Mouse (Mus musculus): ENCODE results near the gene Pdlim5.
"Not testable (repeated sequence)": the region's sequence is repeated elsewhere in the genome, so short reads cannot be mapped to it uniquely, and the experiment has no call there.

Pdlim5 gene

DNA sequence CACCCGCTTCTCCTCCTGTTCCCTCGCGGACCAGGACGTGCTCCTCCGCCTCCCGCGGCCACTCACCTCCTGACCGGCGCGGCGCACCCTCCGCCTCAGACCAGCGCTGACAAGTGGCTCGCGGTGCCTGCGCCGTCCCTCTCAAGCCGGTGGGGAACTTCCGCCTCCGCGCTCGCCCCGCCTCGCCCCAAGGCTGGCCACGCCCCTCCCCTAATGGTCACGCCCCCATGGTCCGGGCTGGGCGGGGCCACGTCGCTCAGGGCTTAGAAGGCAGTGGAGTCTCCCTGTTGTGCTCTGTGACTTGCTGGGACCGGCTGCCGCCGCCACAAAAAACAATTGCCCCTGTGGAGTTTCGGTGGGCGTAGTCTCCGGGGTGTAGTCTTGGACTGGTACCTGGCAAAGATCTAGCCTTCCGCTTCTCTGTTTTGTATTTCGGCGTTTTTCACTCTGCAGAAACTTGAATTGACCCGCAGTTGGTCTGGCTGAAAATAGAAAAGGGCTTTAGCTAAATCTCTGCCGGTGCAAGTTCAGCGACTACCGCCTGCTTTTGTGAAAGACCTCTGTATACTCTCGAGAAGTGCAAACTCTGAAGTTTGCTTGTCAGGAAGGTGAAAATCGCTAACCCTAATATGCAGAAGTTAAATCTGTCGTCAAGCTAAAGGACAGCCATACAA, at the start of gene Pdlim5:
Pdlim5 (minus strand) TSS at position 177 of the 674 bp plus-strand sequence.
- DNase-seq (ENCODE audit: low spot score in 2 of 2), result peak; percentile 98 to 99

DNA sequence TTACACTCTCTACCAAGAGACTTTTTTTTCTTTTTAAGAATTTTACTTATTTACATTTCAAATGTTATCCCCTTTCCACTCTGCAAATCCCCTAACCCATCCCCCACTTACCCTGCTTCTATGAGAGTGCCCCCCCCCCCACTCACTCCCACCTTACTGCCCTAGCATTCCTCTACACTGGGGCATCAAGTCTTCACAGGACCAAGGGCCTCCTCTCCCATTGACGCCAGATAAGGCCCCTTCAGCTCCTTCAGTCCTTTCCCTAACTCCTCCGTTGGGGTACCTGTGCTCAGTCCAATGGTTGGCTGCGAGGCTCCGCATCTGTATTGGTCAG, 48.2 kb upstream of the Pdlim5 start:
- DNase-seq (ENCODE audit: low spot score in 2 of 2), result no peak

DNA sequence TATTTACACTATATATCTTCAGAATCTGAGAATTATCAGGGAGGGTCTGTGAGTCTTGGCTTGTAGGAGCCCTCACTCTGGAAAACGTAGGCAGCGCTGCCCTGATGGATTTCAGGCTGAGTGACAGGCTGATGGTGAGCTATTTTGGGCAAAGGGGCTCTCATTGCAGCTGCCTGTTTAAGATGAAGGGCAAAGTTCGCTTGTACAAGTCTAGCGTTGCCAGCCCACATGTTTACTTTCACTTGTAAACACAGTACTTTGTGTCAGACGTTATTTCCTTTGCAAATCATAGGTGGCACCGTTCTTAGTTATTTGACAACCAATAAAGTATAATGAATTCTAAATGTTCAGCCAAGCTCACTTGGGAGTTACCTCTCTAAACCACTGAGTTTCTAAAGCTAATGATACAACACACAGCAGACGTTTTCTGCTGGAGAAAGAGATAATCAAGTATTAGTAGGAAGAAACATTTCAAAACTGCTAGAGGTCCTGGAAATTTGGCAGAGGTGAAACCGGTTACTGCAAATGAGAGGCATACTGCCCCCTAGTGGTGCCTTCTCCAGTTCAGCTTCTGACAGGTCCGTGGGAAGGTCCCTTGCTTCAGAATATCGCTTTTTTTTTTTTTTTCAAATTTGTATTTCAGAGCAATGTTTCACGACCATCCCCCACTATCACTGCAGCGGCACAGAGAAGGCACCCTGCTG, 47.7 kb upstream of the Pdlim5 start:
- DNase-seq (ENCODE audit: low spot score in 2 of 2), result peak; percentile 79 to 91

DNA sequence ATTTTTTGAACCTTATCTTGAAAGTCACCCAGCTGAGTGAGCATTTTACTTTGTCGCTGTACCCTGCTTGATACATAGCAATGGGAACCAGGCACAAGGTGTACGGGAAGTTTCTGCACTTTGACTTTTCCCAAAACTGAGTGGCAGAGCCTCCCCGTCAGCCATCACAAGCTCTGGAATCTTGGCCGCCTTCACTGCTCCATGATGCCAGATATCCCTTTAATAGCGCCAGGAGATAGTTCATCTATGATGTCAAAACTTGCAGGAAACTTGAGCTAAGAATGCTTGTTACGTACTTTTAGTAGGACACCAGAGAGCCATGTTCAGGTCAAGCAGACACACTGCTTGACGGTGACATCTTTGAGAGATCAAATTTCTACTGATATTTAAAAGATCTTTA, 46.7 kb upstream of the Pdlim5 start:
- DNase-seq (ENCODE audit: low spot score in 2 of 2), result peak; percentile 26 to 47

DNA sequence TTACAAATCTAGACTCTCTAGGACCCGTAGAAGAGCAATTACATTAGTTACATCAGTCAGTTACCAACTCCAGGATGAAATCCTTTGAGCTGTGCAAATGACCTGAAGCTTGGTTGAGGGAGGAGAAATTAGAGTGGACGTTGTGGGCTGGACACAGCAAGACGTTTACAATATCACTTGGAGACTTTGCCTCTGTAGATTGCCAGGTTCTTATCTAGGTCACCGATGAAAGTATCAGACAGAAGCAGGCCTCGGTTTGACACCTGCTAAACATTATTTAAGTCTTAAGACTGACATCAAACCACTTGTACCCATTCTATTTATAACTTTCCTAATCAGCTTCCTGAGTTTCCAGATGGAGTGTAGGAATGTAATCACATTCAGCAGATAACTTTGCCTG, 45.6 kb upstream of the Pdlim5 start:
- DNase-seq (ENCODE audit: low spot score in 2 of 2), result no peak

DNA sequence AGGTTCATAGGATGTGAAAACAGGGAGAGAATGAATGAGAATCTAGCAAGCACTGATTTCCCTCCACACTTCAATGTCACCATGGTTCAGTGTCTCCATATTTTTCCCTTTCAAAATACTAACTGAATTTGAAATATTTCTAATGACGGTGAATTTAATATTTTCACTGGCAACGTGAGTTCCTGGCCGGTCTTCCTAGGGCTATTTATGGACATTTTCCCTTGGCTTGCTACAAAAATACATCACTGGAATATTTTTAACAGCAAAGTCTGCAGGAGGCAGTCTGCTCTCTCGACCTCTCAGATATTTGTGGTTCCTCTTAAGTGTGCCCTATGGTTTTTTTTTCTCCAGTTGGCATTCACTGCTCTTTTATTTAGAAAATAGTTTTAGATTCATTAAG, 44.7 kb upstream of the Pdlim5 start:
- peak; percentile 37 to 50 for DNase-seq (ENCODE audit: low spot score in 2 of 2)

DNA sequence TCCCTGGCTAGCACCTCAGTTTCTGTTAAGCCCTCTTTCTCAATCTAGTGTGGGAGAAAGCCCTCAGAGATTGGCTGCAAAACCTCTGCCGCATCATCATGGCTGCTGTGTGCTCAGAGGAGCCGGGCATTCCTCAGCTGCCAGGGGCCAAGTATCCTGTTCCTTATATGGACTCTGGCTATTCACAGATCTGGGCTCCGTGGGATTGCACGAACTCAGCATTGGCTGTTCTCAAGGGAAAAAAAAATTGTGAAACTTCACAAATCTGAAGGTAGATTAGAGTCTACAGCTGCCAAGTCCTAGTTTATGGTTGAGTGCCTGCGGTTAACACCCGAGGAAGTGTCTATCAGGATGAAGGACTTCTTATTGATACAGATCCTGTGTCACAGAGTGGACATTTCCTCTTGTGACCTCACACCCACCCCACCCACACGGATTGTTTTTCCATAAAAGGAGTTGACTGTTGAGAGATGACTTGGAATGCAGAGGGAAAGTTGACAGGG, 44.1 kb upstream of the Pdlim5 start:
- DNase-seq (ENCODE audit: low spot score in 2 of 2), result peak; percentile 81 to 82

DNA sequence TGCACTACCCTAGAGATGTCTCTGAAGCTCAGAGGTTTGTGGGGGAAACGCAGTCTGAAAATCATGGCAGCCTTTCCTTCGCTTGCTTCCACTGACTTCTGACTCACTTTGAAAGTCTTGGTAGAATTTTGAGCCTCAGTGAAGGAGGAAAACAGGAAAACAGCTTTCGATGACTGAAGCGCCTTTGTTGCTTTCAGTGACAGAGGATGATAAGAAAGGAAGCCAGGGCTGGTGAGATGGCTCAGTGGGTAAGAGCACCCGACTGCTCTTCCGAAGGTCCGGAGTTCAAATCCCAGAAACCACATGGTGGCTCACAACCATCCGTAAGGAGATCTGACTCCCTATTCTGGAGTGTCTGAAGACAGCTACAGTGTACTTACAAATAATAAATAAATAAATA, 43.1 kb upstream of the Pdlim5 start:
- not testable (repeated sequence) for DNase-seq (ENCODE audit: low spot score in 2 of 2)

DNA sequence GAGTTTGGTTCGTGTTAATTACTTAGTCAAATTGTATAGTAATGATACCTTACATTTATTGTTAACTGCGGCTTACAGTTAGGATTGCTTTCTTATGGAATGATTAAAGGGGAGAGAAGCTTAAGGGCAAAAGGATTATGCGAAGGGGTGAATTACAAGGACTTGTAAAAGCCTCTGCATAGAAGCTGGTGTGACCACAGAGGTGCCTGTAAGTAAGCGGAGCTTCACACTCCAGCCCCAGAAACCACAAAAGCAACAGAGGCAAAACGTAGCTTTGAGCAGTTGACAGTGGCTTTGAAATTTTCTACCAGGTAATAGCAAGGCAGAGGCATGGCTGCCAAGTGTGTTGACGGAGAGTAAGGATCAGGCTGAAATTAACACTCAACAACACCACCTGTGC, 41.3 kb upstream of the Pdlim5 start:
- no peak for DNase-seq (ENCODE audit: low spot score in 2 of 2)

DNA sequence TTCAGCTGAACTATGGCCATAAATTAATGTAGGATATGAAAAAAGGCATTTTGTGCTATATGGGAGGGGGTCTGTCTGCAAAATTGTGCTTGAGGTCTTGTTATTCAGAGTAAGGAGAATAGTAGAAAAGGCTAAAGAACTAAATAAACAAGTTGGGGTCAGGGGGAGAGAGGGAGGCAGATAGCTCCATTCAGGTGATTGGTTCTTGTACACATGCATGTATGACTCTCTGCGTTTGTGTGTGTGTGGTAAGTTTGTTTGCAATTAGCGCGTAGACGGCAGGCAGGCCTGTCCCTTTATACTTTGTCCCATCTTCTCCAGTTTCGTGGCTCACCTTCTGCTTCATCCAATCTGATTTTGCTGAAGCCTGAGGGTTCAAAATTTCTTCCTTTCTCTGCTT, 40.7 kb upstream of the Pdlim5 start:
- no peak for DNase-seq (ENCODE audit: low spot score in 2 of 2)

DNA sequence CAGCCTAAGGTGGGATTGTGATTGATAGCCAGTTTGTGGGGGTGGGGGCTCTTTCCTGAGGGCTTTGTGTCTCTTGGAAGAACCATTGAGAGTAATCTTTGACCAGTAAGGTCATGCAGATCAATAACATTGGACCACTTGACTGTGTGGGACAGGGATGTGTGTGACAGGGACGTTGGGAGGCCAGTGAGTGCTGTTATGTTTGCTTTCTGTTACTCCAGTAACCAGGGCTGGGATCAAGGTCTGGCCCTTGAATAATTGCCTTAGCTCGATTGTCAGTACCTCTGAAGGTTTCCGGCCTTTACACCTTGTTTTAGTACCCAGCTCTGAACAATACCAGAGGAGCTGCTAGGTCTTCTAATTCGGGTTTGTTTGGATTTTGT, 39.3 kb upstream of the Pdlim5 start:
- no peak for DNase-seq (ENCODE audit: low spot score in 2 of 2)

DNA sequence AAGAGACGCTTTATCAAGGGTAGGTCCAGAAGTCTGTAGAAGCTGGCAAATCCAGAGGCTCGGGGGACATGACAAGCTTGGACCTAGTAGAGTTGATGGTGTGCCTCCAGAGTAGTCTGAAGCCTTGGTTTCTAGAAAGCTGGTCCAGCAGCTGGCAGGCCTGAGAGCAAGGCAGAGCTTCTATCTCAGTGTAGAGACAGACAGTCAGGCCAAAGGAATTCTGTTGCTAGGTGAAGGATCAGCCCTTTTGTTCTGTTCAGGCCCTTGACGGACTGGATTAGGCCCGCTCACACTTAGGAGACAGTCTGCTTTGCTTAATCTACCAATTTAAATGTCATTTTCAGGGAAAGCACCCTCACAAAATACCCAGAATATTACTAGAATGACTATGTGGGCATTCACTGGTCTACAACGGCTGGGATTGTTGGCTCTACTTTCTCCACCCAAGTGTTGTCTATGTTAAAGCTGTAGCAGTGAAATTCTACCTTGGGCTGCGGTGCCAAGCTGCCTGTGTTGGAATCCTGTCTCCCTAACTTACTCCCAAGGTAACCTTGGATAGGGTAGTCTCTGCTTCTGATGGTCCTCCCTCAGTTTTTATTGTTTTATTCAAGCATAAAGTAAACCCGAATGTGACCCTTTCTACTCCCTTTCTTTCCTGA, 38.8 kb upstream of the Pdlim5 start:
- DNase-seq (ENCODE audit: low spot score in 2 of 2), result no peak

DNA sequence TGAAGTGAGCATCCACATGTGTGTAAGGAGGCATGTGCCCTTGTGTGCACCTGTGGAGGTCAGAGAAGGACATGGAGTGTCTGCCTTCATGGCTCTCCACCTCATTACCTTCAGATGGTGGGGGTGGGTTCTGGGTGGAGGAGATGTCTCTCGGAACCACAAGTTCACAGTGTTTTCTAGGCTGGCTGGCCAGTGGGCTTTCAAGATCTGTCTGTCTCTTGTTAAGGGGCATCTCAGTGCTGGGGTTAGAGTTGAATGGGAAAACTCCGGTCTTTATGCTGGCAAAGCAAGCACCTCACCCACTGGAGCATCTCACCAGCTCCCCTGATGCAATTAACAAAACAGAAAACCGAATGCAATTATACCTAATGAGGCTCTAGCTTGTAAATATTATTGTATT, 36.0 kb upstream of the Pdlim5 start:
- no peak for DNase-seq (ENCODE audit: low spot score in 2 of 2)

DNA sequence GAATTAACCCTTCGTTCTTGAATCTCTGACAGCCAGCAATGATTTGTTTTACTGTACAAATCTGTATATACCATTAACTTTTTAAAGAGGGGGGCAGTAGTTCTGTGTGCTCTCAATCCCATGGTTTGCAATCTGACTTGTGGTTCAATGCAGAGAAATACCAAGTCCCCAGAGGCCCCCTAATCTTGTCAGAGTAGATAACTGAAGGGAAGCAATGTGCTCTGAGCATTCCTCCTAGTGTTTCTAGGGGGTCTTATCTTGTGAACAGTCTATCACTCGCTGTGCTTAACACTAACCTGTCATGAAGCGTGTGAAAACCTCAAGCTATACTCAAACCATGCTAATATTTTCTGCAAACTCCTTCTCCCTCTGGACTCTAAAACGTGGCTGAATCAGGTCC, 34.6 kb upstream of the Pdlim5 start:
- DNase-seq (ENCODE audit: low spot score in 2 of 2), result no peak

DNA sequence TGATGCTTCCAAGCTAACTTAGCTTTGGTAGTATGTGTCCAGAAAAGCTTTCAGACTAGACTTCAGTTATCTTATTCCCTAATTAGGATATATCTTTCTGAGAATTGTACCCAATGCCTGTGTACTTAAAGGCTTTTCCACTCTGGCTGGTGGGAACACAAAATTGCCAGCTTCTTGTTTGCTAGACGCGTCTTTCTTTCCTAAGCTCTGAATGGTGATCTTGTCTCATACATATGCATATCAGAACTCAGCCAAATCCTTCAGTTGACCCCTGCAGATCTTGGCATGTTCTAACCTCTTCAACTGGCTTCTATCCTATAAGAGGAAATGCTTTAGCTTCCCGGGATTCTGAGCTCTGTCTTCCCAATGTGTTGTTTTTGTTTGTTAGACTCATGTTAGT, 31.3 kb upstream of the Pdlim5 start:
- DNase-seq (ENCODE audit: low spot score in 2 of 2), result no peak

DNA sequence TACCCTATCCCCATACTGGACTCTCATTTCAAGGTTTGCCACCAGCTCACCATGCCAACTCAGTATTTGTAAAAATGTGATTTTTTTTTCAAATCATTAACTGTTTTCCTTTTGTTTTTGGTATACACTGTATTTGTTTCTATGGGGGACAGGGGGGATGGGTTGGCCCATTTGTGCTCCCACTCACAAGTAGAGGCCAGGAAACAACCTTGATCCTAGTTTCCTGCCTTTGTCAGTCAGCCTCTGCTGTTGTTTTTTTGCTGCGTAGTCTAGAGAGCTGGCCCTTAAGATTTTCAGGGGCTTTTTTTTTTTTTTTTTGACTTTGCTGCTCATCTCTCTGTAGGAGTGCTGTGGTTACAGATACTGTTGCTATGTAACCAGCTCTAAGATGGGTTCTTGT, 28.6 kb upstream of the Pdlim5 start:
- no peak for DNase-seq (ENCODE audit: low spot score in 2 of 2)

DNA sequence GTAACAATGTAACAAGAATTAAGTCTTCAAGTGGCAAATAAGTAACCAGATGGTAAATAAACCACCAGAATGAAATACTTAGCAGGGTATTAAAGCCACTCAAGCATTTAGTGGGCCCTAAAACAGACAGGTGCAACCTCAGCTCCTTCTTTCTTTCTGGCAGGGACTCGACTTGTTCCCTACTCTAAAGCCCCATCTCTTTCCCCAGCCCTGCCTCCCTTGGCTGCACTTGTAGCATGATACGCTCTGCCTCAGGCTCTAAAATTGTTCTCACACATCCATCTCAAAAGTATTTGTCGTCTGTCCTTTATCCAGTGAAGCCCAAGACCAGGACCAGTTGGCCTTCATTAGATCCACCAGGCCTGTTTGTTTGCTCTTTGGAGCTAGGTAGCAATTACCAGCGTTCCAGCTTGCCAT, 28.0 kb upstream of the Pdlim5 start:
- no peak for DNase-seq (ENCODE audit: low spot score in 2 of 2)

DNA sequence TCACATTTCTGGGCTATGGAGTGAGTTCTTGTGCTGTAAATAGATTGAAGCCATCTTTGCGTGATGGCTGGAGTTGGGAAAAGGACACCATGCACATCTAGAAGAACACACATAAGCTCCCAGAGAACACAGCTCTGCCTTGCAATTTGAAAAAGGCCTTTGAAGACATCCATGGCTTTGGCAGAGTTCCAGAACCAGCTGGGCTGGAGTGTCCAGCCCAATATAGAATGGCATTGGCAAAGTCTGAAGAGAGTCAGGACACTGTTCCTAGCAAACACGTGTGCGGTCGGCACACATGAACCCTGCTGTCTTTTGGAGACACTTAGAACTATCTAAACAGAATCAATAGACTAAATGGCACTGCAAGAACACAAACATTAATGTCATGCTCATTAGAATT, 26.7 kb upstream of the Pdlim5 start:
- peak; percentile 36 to 62 for DNase-seq (ENCODE audit: low spot score in 2 of 2)

DNA sequence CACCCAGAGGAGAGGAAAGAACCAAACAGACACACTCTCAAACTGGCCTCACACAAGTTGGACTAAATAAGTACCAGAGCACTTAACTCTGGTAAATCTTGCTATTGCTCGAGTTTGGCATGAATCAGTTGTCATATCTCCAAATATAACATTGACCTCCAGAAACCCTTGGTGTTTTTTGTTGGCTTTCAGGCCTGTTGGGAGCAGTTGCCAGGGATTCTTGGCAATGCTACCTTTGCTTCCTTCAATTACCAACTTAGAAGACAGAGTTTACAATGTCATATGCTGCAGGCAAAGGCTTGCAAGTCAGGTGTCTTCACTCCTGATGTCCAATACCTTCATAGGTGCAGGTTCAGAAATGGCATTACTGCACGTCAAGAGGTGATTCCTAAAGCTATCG, 26.0 kb upstream of the Pdlim5 start:
- peak; percentile 34 to 58 for DNase-seq (ENCODE audit: low spot score in 2 of 2)

DNA sequence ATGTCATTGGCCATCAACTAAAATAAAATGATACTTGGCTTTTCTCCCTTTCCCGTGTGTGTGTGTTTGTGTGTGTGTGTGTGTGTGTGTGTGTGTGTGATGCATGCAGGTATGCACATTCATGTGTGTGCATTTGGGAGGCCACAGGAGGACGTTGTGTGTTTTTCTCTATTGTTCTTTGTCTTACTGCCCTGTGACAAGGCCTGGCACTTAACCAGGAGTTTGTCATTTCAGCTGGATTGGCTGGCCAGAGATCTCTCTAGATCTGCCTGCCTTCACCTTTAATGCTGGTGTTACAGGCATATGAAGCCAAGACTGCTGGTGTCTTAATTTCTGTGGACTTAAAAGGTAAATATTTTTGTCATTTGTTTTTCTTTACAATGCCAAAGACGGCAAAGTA, 22.5 kb upstream of the Pdlim5 start:
- DNase-seq (ENCODE audit: low spot score in 2 of 2), result no peak

DNA sequence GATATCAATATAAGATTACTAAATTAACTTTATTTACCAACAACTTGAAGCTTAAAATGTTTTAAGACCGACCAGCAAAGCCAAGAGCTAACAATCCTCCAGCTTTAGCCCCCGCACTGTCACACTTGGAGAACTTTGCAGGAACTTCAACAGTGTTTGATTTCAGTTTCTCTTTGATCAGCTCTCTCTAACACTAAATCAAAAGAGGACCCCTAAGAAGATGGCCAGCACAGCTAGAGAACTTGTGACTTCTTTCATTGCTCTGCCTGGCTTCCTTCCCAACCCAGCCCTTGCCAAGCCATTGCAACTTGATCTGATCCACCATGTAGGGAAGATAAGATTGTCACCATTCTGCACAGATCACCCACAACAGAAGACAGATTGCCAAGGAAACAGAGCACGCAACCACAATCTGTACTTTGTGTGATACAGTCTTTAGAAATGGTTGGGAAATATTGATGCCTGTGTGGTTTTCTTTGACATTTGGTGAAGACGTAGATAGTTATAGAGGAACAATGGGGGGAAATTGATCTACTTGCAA, 17.9 kb upstream of the Pdlim5 start:
- DNase-seq (ENCODE audit: low spot score in 2 of 2), result no peak

DNA sequence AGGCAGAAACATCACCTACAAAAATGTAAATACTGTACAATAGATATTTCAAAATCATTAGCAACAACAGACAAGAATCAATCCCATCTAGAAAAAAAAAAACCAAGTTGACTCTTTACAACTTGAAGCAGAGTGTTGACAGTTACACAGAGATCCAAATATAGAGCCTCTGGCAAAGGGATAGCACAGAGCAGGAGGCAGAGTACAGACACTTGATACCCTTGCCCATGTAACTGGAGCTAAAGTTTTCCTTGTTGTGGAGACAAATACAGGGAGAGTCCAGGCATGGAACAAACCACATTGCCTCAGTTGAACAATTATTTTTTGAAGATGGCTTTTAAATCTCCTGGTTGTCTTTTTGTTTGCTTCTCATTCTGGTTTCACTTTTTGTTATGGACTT, 15.4 kb upstream of the Pdlim5 start:
- no peak for DNase-seq (ENCODE audit: low spot score in 2 of 2)
